Mouse (Mus musculus): ENCODE data around the gene Srp14. TPM values are rescaled to one million over a fixed set of nuclear protein-coding genes. Genes with fewer than 3 reads are reported as not detected.
A peak's percentile ranks its signal among the peaks of the same experiment; 100 is the strongest.

Srp14 gene
- polyA plus RNA-seq (2015; fragmentation: Nextera tagmentation; extraction: Ambion mirVana) = 244 and 249 TPM in 2 replicates

- H3K27me3 ChIP-seq = no peaks in the 10 kb centered on the region
- peaks cover 33% of the 10 kb centered on the region for H3K36me3 ChIP-seq
- H3K27ac ChIP-seq = peak within 1 kb of the TSS; percentile 69; the same call in 1 of the 2 replicates
- H3K4me1 ChIP-seq = peaks cover 14% of the 10 kb centered on the region
- H3K9ac ChIP-seq = peak within 1 kb of the TSS; percentile 94
- H3K9me3 ChIP-seq = no peaks in the 10 kb centered on the region
- H3K4me2 ChIP-seq (replicated peaks) = peak within 1 kb of the TSS; percentile 88
- ATAC-seq (ENCODE audit: low FRiP score, low read depth) = peak; percentile 95
- WGBS = under 1% methylated on average over 35 of the region's 35 CpGs
- peak within 1 kb of the TSS; percentile 95 for H3K4me3 ChIP-seq
Observed at GRCm38 (mm10) chr2:118479550-118479909, at the start of gene Srp14. Gene Srp14, minus strand, starts transcription at chr2:118479711.

GRCm38 (mm10) chr2:118526545-118526944 is 47.0 kb upstream of the Srp14 start:
- 85% methylated on average over 5 of the region's 5 CpGs for WGBS
- no peak for ATAC-seq (ENCODE audit: low FRiP score, low read depth)

GRCm38 (mm10) chr2:118524811-118525210 is 45.3 kb upstream of the Srp14 start:
- Histone ChIP-seq H3K4me2 (replicated peaks) (no peak overlapping the region), H3K9me3 (no peaks in the 10 kb centered on the region), H3K36me3 (no peaks in the 10 kb centered on the region), H3K27ac (no peak overlapping the region), H3K4me1 (peaks cover 45% of the 10 kb centered on the region), H3K9ac (no peak overlapping the region), H3K27me3 (no peaks in the 10 kb centered on the region), H3K4me3 (no peak overlapping the region)
- WGBS = 80% methylated on average over 3 of the region's 3 CpGs
- no peak for ATAC-seq (ENCODE audit: low FRiP score, low read depth)

More at GRCm38 (mm10) chr2:118526545-118526944, 47.0 kb upstream of the Srp14 start:
- Histone ChIP-seq H3K4me2 (replicated peaks) (no peak overlapping the region), H3K27me3 (no peaks in the 10 kb centered on the region), H3K36me3 (peaks cover 11% of the 10 kb centered on the region; the same call in 1 of the 2 replicates), H3K27ac (no peak overlapping the region), H3K4me3 (no peak overlapping the region), H3K9me3 (no peaks in the 10 kb centered on the region), H3K9ac (no peak overlapping the region), H3K4me1 (peaks cover 52% of the 10 kb centered on the region)

GRCm38 (mm10) chr2:118523163-118523730 is 43.7 kb upstream of the Srp14 start:
- no peak for ATAC-seq (ENCODE audit: low FRiP score, low read depth)
- Histone ChIP-seq H3K9ac (no peak overlapping the region), H3K27me3 (no peaks in the 10 kb centered on the region), H3K9me3 (no peaks in the 10 kb centered on the region), H3K36me3 (no peaks in the 10 kb centered on the region), H3K4me2 (replicated peaks) (no peak overlapping the region), H3K4me1 (peaks cover 43% of the 10 kb centered on the region), H3K4me3 (no peak overlapping the region), H3K27ac (peak overlapping the region; percentile 33; the same call in 1 of the 2 replicates)
- 49% methylated on average over 5 of the region's 5 CpGs for WGBS

- Histone ChIP-seq H3K36me3 (no peaks in the 10 kb centered on the region), H3K4me1 (peaks cover 40% of the 10 kb centered on the region), H3K9me3 (no peaks in the 10 kb centered on the region), H3K27me3 (no peaks in the 10 kb centered on the region), H3K4me3 (no peak overlapping the region), H3K27ac (no peak overlapping the region; the same call in 1 of the 2 replicates), H3K4me2 (replicated peaks) (no peak overlapping the region), H3K9ac (no peak overlapping the region)
- WGBS = 14% methylated on average over 2 of the region's 2 CpGs
- ATAC-seq (ENCODE audit: low FRiP score, low read depth) = no peak
Observed at GRCm38 (mm10) chr2:118522265-118522664, 42.8 kb upstream of the Srp14 start.

GRCm38 (mm10) chr2:118520042-118520933 is 40.8 kb upstream of the Srp14 start:
- Histone ChIP-seq H3K4me2 (replicated peaks) (peak overlapping the region; percentile 32; the same call in 1 of the 2 replicates), H3K36me3 (no peaks in the 10 kb centered on the region), H3K4me3 (no peak overlapping the region), H3K4me1 (peaks cover 40% of the 10 kb centered on the region), H3K9ac (0 out of 2 replicates have a peak overlapping the region, but pooled peaks have one; percentile 25), H3K27ac (peak overlapping the region; percentile 84), H3K9me3 (no peaks in the 10 kb centered on the region), H3K27me3 (no peaks in the 10 kb centered on the region)
- peak; percentile 92 for ATAC-seq (ENCODE audit: low FRiP score, low read depth)
- 34% methylated on average over 9 of the region's 9 CpGs for WGBS

GRCm38 (mm10) chr2:118512418-118513377 is 33.2 kb upstream of the Srp14 start:
- no peak overlapping the region for H3K4me2 ChIP-seq (replicated peaks)
- H3K36me3 ChIP-seq = no peaks in the 10 kb centered on the region
- no peaks in the 10 kb centered on the region for H3K9me3 ChIP-seq
- peak overlapping the region; percentile 34; the same call in 1 of the 2 replicates for H3K27ac ChIP-seq
- H3K4me3 ChIP-seq = no peak overlapping the region
- 0 out of 2 replicates have a peak, but pooled peaks cover 17% of the 10 kb centered on the region for H3K27me3 ChIP-seq
- WGBS = 74% methylated on average over 16 of the region's 16 CpGs
- ATAC-seq (ENCODE audit: low FRiP score, low read depth) = no peak
- H3K9ac ChIP-seq = no peak overlapping the region
- H3K4me1 ChIP-seq = peaks cover 41% of the 10 kb centered on the region

- Histone ChIP-seq H3K27me3 (0 out of 2 replicates have a peak, but pooled peaks cover 17% of the 10 kb centered on the region), H3K4me2 (replicated peaks) (no peak overlapping the region), H3K4me1 (peaks cover 41% of the 10 kb centered on the region), H3K9me3 (no peaks in the 10 kb centered on the region), H3K36me3 (no peaks in the 10 kb centered on the region), H3K4me3 (no peak overlapping the region), H3K27ac (peak overlapping the region; percentile 34), H3K9ac (no peak overlapping the region)
- no peak for ATAC-seq (ENCODE audit: low FRiP score, low read depth)
- WGBS = 36% methylated on average over 11 of the region's 11 CpGs
Observed at GRCm38 (mm10) chr2:118511779-118512417, 32.4 kb upstream of the Srp14 start.

GRCm38 (mm10) chr2:118510447-118511310 is 31.2 kb upstream of the Srp14 start:
- peak overlapping the region; percentile 43; the same call in 1 of the 2 replicates for H3K9ac ChIP-seq
- H3K4me3 ChIP-seq = no peak overlapping the region
- peak overlapping the region; percentile 78 for H3K27ac ChIP-seq
- 36% methylated on average over 29 of the region's 29 CpGs for WGBS
- H3K4me1 ChIP-seq = peaks cover 41% of the 10 kb centered on the region
- H3K36me3 ChIP-seq = no peaks in the 10 kb centered on the region
- peak overlapping the region; percentile 31 for H3K4me2 ChIP-seq (replicated peaks)
- peaks cover 18% of the 10 kb centered on the region; the same call in 1 of the 2 replicates for H3K27me3 ChIP-seq
- H3K9me3 ChIP-seq = no peaks in the 10 kb centered on the region
- ATAC-seq (ENCODE audit: low FRiP score, low read depth) = peak; percentile 75

GRCm38 (mm10) chr2:118509688-118510446 is 30.4 kb upstream of the Srp14 start:
- Histone ChIP-seq H3K27me3 (peaks cover 20% of the 10 kb centered on the region; the same call in 1 of the 2 replicates), H3K9me3 (no peaks in the 10 kb centered on the region), H3K9ac (peak overlapping the region; percentile 43; the same call in 1 of the 2 replicates), H3K4me3 (no peak overlapping the region), H3K4me1 (peaks cover 41% of the 10 kb centered on the region), H3K4me2 (replicated peaks) (peak overlapping the region; percentile 31), H3K27ac (peak overlapping the region; percentile 78), H3K36me3 (no peaks in the 10 kb centered on the region)
- no peak; the same call in 1 of the 2 replicates for ATAC-seq (ENCODE audit: low FRiP score, low read depth)
- WGBS = 56% methylated on average over 8 of the region's 8 CpGs
